Mouse (Mus musculus): Measurements from ENCODE around the gene Mylpf.
"Not testable (repeated sequence)": the region's sequence is repeated elsewhere in the genome, so short reads cannot be mapped to it uniquely, and the experiment has no call there.

The Mylpf gene

DNA sequence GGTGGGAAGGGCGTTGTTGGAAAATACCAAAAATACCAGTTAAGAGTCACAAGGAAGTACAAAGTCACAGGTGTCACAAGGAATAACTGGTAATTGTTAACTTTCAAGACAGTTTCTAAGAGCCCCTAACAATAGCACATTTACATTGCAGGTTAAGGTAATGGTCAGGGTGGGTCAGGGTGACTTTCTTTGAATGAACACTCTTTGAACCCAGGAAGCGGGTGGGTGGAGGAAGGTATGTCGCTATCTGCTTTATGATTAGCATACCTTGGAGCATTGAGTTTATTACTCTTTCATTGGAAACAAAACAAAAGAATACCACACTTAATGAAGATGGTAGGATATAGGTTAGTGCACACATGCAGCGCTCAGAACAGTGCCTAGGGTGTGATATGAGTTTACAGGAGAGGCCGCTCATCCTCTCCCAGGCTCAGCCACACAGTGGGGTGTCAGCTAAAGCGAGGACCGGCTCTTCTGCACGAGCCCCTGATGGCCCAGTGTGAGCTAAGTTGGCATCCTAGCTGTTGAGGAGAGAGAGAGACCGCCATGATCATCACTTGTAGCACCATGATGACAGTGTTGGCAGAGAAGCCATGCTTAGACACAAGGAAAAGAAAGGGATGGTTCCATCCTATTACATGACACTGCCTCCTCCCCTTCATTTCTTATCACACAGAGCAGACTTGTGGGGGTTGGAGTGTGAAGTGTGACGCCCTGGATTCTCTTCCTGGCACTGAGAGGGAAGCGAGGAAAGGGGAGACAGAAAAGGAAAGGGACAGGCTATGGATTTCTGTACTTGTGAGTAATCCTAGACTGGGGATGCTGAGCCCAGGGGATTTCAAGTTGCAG is 16.7 kb downstream of the Mylpf start:
- no peak for DNase-seq (ENCODE audit: low spot score in 2 of 2)

DNA sequence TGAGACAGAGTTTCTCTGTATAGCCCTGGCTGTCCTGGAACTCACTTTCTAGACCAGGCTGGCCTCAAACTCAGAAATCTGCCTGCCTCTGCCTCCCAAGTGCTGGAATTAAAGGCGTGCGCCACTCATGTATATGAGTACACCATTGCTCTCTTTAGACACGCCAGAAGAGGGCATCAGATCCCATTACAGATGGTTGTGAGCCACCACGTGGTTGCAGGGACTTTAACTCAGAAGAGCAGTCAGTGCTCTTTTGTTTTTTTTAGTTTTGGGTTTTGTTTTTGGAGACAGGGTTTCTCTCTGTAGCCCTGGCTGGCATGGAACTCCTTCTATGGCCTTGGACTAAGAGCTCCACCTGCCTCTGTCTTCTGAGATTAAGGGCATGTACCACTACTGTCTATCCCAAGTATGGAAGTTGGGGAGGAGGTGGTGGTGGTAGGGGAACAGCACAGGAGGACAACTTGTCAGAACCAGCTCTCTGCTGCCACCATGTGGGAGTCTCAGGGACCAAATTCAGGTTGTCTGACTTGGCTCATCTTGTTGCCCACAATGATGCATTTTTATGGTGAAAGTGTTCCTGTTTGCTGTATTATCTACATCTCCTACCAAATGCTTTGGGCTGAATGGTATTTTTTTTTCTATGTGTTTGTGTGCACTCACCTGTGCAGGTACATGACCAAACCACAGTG is 20.1 kb downstream of the Mylpf start:
- peak in 1 of 2 experiments; percentile 85 for DNase-seq (ENCODE audit: low spot score in 2 of 2)

DNA sequence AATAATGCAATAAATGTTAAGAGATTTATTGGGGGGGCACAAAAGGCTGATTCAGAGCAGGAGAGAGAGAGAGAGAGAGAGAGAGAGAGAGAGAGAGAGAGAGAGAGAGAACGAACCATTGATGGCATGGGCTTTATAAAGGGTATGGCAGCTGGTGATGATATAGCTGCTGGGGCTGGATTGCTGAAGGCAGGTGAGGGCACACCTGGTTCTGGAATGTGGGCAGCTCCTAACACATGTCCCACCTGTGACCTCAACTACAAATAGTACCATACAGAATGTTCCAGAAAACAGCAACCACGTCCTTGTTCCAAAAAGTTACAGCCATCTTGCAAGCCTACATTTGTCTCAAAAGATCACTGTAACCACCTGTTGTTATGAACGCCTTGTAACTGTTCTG is 22.7 kb downstream of the Mylpf start:
- DNase-seq (ENCODE audit: low spot score in 2 of 2) = no peak

DNA sequence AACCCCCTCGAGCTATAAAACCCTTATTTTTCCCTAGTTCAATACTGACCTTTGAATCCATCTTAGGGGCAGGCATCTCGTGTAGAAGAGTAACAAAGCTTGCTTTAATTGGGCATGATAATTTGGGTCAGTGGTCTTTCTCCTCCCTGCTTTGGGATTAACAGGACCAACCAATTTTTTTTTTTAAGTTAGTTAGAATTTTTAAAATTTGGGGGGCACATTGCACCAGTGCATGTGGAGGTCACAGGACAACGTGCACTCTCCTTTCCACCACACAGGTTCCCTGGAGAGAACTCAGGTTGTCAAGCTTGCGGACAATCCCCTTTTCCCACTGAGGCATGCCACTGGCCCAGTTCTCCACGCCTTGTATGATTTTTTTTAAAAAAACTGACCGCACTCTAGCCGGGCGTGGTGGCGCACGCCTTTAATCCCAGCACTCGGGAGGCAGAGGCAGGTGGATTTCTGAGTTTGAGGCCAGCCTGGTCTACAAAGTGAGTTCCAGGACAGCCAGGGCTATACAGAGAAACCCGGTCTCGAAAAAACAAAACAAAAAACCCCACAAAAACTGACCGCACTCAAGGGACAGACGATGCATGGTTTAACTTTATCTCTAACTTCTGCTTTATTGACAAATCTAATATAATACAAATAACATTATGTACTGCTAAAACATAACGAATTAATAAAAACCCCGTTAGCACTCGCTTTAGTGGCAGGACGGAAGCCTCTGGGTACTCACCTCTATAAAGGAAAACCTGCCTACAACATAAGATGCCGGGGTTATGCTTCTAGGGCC is 23.3 kb downstream of the Mylpf start:
- no peak for DNase-seq (ENCODE audit: low spot score in 2 of 2)

DNA sequence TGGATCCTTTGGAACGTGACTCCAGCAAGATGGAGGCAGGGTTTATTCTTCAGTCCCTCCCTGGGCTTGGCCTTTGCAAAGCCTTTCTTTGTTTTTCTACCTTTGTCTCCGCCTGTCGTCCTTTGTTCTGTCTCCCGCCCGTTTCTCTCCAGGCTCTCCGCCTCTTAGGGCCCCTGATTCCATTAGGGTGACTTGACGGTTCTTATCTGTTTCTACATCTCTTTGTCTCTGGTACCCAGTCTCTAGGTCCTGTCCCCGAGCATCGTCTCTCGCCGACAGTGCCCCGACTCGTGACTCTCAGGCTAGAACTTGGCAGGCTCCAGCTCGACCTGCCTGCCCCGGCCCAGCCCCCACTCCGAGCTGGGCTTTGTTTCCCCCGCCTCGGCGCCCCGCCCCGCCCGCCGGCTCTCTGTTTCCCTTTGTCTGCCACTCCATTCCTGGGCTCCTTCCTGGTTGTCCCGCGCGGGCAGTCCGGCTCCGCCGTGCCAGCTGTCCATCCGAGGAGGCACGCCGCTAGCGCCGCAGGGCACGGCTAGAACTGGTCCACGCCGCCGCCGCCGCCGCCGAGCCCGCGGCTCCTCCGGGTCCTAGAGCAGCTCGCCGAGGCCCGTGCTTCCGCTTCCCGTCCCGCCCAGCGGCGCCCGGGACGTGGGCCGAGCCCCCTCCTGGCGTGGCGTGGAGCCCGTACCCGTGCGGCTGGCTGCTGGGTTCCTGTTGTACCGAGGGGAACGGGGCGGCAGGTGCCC is 24.1 kb downstream of the Mylpf start, which contains the start of the genes Zfp553 and Sept1:
TSS of gene Zfp553 (plus strand) at position 440 of the 746 bp plus-strand sequence.
TSS of gene Sept1 (minus strand) at position 509 of the 746 bp plus-strand sequence.
- DNase-seq (ENCODE audit: low spot score in 2 of 2) = peak in 1 of 2 experiments; percentile 71

DNA sequence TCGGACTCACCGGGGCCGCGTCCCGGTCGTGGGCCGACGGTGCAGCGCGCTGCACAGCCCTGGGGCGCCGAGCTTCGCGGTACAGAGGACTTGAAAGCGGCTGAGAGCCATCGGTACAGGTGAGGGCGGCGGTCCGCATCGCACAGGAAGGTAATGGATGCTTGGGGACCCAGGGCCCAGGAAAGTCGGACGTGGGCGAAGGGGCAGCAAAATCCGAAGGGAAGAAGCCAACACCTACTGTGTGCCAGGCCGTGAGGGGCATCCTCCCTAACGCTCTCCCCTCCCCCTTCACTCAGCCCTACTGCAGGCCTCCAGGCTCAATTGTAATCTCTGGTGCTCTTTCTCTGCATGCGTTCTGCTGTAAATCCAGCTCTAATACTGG is 24.7 kb downstream of the Mylpf start:
- no peak for DNase-seq (ENCODE audit: low spot score in 2 of 2)

DNA sequence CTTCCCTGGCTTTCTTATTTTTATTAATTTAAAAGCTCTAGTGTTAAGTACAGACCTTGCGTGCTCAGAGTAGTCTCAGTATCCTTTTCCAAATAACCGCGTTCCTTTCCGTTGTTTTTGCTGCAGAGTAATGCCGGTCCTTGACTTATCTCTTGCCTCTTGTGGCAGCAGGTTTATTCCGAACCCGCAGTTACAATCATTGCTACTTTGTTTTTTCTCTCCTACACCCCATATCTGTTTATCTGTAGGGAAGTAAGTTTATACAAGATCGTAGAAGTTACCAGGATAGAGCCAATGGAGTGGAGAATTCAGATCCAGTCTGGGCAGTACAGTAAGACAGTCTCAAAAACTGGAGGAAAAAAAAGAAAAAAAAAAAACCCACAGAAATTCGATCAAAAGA is 25.1 kb downstream of the Mylpf start:
- DNase-seq (ENCODE audit: low spot score in 2 of 2) = no peak

DNA sequence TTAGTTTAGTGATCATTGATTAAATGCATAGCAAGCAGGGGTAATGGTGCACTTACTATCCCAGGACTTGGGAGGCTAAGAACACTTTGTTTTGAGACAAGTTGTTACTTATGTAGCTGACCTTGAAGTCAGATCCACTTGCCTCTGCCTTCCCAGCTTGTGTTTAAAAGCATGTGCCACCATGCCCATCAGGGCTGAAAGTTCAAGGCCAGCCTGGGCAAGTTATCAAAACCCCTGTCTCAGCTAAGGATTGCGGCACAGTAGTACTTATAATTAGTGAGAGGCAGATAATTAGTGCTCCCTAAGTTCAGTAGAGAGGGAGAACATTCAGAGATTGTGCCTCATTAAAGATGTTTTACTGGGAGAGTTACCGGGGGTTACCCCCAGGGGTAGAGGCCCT is 26.1 kb downstream of the Mylpf start:
- DNase-seq (ENCODE audit: low spot score in 2 of 2) = no peak

DNA sequence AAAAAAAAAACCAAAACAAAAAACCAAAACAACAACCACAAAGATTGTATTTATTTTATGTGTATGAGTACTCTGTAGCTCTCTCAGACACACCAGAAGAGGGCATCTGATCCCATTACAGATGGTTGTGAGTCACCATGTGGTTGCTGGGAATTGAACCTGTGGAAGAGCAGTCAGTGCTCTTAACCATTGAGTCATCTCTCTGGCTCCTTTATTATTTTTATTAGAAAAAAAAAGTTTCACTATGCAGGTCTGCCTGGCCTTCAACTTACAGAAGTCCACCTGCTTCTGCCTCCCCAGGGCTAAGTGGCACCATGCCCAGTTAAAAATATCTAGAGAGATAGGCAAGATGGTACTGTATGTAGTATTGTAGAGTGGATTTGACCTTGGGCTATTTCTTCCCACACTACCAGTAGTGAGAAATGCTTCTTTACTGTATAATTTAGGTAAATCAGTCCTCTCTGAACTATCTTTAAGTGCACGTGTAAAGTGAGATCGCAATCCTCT is 34.7 kb downstream of the Mylpf start:
- no peak for DNase-seq (ENCODE audit: low spot score in 2 of 2)

DNA sequence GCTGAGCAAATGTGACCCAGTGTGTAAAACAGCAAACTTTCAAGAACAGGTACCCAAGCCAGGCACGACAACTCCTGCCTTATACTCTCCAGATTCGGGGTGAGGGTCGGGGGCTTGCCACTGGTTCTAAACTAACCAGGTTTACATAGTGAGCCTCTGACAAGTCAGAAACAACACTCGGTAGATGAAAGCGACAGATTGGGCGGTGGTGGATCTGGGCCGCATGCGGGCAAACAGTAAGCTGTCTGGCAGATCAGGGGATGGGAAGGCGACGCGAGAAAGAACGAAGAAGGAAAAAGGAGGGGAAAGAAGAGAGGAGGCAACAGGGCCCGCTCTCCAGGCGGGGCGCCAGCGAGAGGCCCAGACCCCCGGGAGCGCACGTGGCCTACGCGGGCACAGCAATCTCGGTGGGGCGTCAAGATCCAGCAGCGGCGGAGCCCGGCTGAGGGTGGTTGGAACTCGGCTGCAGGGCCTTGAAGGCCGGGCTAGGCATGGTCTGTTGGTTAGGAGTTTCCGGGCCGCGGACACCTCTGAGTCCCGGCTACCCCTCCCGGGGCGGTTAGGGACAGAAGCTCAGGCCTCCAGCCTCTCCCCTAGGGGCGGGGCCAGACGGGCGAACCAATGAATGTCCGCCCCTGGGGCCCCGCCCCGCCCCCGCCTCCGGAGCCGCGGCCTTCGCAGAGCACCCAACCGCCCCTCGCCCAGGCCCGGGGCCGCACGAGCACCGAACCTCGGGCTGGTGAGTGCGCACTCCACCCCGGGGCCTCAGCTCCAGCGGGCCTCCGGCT is 35.4 kb downstream of the Mylpf start, which contains the start of gene Zfp771:
TSS of gene Zfp771 (plus strand) at position 405 of the 788 bp plus-strand sequence.
- DNase-seq (ENCODE audit: low spot score in 2 of 2) = peak; percentile 78 to 93

DNA sequence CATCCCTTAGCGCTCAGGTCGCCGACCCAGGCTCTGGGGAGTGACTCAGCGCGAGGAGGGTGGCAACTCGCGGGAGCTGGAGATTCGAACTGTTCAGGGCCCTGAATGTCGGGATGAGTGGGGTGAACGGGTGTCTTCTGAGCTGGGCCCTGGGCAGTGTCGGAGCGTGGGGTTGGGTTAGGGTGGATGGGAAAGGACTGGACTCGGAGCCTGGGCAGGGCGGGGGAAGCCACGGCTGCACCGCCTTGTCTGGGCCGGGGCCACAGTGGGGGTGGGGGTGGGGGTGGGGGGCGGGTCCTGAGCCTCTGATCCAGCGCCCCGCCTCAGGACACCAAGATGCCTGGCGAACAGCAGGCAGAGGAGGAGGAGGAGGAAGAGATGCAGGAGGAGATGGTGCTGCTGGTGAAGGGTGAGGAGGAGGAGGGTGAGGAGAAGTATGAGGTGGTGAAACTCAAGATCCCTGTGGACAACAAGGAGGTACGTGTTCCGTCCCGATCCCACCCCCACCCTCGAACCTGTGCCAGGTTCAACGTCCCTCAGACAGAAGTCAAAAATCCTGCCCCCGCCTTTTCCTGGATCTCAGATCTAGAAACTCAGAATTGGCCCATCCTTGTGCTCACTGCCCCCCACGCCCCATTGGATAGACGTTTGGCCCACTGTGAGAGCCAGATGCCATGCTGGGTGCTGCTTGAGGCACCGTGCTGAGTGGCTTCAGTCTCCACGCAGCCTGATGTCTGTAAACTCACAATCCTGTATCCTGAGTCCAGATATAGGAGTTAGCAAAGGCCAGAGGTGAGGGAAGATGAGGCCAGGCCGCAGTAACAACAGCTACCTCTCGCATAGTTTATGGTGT is 36.2 kb downstream of the Mylpf start:
- DNase-seq (ENCODE audit: low spot score in 2 of 2) = no peak

DNA sequence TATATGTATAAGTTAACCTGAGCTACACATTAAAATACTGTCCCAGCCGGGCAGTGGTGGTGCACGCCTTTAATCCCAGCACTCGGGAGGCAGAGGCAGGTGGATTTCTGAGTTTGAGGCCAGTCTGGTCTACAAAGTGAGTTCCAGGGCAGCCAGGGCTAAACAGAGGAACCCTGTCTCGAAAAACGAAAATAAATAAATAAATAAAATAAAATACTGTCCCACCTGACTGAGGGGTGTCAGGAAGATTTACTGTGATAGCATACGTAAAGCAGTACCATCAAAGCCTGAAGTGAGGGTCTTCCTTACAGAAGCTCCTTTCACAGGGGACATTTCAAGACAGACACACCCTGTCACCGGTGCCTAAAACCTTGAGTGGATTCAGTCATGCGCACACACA is 41.8 kb downstream of the Mylpf start:
- DNase-seq (ENCODE audit: low spot score in 2 of 2) = not testable (repeated sequence)

DNA sequence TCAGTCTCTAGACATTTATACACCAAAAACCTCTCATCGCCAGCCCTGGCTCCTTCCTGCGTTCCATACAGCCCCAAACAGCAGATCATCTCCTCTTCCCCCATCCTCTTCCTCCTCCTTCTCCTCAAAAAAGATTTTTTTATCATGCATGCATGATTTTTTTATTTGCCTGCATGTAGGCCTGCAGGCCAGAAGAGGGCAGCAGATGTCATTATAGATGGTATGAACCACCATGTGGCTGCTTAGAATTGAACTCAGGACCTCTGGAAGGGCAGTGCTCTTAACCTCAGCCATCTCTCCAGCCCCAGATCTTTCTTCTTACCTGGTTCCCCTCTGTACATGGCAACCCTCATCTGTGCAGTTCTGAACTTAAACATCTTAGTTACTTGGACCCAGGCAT is 43.7 kb downstream of the Mylpf start:
- DNase-seq (ENCODE audit: low spot score in 2 of 2) = no peak

DNA sequence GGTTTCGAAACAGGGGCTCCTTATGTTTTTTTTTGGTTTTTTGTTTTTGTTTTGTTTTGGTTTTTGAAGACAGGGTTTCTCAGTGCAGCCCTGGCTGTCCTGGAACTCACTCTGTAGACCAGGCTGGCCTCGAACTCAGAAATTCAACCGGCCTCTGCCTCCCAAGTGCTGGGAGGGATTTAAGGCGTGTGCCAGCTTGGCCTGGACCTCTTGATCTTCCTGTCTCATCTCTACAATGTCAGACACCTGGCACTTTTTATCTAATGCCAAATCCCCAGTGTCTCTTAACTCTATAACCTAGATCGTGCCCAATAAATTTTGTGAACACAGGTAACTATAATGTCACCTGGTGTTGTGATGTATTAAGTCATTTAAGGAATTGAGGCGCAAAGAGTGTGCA is 44.7 kb downstream of the Mylpf start:
- DNase-seq (ENCODE audit: low spot score in 2 of 2) = no peak

DNA sequence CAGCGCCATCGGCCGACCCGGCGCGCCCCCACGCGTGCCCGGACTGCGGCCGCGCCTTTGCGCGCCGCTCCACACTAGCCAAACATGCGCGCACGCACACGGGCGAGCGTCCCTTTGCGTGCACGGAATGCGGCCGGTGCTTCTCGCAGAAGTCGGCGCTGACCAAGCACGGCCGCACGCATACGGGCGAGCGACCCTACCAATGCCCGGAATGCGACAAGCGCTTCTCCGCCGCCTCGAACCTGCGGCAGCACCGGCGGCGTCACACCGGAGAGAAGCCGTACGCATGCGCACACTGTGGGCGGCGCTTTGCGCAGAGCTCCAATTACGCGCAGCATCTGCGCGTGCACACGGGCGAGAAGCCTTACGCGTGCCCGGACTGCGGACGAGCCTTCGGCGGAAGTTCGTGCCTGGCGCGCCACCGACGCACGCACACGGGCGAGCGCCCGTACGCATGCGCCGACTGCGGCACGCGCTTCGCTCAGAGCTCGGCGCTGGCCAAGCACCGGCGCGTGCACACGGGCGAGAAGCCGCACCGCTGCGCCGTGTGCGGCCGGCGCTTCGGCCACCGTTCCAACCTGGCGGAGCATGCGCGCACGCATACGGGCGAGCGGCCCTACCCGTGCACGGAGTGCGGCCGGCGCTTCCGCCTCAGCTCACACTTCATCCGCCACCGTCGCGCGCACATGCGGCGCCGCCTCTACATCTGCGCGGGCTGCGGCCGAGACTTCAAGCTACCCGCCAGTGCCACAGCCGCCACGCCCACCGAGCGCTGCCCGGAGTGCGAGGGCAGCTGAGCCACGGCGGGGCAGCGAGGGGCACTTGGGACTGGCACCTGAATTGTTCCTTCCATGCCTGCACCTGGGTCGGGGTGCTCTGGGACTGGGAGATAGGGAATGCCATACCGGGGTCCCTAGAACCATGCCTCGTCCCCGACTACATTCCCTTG is 45.4 kb downstream of the Mylpf start:
- peak; percentile 90 to 93 for DNase-seq (ENCODE audit: low spot score in 2 of 2)

DNA sequence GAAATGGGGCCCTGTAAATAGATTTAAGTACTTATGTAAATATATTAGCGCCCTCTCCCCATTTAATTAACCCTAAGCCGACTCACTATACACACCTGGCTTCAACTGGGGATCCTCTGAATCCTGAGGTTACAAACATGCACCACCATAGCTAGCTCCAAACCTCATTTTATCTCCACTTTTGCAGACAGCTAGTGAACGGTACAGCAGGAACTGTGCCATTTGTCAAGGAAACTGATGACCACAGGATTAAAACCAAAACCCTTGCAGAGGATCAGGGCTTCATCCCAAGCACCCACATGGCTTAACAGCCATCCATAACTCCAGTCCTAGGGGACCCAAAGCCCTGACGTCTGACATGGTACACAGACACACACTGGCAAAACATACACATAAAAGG is 46.3 kb downstream of the Mylpf start:
- DNase-seq (ENCODE audit: low spot score in 2 of 2) = no peak

DNA sequence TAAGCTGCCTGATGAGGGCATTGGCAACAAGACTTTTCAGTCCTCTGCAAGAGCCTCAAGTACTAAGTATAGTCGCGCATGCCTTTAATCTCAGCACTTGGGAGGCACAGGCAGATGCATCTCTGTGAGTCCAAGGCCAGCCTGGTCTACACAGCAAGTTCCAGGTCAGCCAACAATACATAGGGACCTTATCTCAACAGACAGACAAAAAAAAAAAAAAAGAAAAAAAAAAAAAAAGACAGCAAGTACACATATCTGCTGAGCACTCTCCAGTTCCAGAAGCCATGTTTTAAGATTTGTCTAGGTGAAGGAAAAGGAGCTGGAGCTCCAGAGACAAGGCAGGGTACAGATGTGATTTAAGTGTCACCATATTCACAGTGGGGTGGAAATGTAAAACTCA is 47.3 kb downstream of the Mylpf start:
- DNase-seq (ENCODE audit: low spot score in 2 of 2) = no peak

DNA sequence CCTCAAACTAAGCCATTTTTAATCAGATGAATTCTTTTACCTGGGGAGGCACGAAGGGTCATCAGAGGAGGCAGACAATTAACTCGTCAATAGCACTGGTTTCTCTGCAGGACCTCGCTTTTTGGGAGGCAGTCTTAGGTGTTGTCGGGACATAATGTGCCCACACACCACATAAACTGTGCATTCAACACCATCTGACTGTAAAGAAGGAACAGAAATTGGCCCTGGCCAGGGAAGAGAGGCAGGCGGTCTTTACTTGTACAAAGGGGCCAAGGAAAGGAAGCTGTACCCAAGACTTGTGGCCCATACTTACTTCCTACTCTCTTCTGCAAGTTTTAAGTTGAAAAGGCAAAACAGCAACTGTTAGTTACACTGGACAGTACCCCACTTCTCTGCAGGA is 47.8 kb downstream of the Mylpf start:
- DNase-seq (ENCODE audit: low spot score in 2 of 2) = no peak

Data from left cerebral cortex, adult 9 months (tissue).